Mouse (Mus musculus): ENCODE results near the gene Ano4.

DNA sequence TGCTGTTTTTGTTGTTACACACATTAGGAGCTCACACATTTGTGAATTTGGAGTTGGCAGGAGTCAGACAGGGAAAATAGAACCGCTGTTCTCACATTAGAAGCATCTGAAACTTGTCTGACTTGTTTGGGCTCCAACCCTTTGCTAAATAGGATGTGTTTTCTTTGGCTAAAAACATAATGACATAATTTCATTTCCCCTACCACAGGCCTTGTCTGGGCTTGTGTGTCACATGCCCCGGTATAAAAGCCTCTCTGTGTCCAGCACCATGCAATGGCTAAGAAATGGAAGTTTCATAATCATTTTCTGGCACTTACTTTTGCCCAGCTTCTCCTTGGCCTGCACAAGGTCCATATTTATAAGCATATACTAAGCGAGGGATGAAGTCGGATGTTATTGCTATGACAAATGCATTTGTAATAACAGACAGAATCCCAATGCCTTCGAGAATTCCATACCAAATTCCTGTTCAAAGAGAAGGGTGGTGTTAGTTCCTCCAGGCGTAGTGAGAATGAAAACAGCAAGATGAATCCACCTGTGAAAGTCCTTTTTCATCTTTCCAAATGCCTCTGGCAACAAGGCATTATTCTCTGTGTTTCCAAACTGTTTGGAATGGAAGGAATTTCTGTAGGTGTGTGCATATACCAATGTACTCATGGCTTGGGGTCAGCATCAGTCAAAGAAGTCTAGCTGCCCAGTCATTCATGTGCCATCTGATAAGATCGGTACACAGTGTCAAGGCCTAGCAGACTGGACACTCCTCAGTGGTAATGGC is 373.4 kb downstream of the Ano4 start:
- TF ChIP-seq CTCF (IDR thresholded peaks at IDR 0.05; ENCODE audit: extremely low read depth, insufficient read length, insufficient replicate concordance, low read depth, low read length) (no peak), POLR2A (IDR thresholded peaks at IDR 0.05; ENCODE audit: low read depth, low read length) (no peak)

Data from small intestine, adult 2 months (tissue).